Mouse (Mus musculus) heart, adult 18-20 months (tissue): ENCODE results near the gene Frmd4b. TPM values are rescaled to one million over a fixed set of nuclear protein-coding genes. Genes with fewer than 3 reads are reported as not detected.

ENCODE experiments used
- DNase-seq, 2 experiments: peaks; one replicate each; pipeline ENCODE4 v3.0.0; 2021 to 2022; ENCODE audit warnings: mixed read lengths in 1 of 2
- total RNA-seq, 2 experiments: library from RNA; stranded (reverse); gene quantifications; 2 replicates each; pipeline ENCODE4 v1.2.3; 2021

Frmd4b gene
- total RNA-seq, 2 experiments from 2014 or later = 11.7 to 15.8 TPM

DNA sequence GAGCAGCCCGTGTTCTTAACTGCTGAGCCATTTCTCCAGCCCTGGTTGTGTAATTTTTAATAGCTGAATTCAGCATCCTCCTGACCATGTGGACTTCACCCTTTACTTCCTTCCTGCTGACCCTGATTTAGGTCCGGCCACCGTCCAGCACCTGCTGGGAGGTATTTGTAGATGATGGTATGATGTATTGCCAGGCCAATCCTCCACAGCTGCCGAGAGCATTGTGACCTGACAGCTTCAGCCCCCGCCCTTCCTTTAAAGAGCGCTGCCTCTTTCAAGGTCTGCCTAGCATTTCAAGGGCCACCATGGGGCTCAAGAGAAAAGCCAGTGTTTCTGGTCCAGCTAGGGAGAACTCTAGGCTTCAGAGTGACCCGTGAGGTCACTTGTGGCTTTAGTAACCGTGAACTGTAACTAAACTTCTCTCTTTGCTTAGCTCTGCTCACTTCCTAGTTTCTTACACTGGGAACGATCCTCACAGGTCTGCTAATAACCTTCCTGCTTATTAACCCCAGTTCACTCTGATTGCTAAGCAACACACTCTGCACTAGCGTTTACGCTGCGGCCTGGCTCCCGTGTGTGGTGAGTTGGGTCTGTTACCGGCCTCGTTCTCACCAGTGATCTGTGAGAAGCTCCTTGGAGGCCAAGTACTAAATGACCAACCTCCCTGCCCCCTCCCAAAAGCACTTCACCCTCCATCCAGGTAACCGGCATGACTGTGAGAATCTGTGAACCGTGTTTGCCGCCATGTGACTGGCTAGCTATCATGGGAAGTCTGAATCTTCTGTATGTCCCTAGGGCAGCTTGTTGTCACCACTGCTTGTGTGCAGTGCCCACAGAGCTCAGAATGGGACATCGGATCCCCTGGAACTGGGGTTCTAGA is 138.1 kb downstream of the Frmd4b start:
- DNase-seq = peak in 1 of 2 experiments; percentile 47

DNA sequence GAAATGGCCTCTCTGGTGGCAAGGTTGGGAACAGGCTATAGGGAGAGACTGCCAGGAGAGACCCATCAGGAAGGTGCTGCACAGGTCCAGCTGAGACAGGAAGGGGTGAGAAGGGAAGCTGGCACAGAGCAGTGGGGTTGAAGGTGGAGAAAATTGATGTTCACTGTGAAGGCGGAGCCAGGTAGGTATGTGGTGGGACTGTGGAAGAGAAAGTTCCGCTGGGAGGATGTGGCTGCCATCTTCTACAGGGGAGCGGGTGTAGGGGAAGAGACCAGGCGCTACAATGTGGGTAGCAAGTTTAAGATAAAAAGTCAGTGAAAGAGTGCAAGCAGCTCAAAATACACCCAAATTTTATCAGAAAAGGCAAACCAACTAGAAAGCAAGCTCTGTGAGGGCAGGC is 143.7 kb downstream of the Frmd4b start:
- no peak for DNase-seq

DNA sequence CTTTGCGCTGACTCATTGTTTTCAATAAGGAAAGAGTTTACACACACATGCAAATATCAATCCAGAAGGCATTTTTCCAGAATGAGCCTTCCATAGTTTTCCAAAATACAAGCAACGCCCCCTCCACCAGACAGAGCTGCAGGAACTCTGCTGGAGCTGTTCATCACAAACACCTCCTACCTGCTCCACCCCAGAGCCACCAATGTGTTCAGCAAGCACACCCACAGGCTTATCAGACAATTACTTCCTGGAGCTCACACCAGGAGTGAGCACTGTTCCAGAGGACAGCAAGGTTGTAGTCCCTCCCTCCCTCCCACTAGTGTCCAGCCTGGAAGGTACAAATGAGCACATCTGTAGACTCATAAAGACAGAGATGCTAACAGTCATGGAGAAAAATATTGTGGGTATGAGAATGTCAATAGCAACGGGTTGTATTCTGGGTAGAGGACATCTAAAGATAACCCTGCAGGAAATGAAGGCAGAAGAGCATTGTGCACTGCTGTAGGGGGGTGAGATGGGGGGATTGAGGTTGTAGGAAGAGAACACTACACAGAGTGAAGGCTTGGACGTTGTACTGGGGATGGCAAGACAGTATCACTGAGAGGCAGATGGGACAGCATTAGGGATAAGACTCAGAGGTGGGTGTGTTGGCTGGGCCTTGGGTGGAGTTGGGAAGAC is 144.3 kb downstream of the Frmd4b start:
- peak in 1 of 2 experiments; percentile 34 for DNase-seq

DNA sequence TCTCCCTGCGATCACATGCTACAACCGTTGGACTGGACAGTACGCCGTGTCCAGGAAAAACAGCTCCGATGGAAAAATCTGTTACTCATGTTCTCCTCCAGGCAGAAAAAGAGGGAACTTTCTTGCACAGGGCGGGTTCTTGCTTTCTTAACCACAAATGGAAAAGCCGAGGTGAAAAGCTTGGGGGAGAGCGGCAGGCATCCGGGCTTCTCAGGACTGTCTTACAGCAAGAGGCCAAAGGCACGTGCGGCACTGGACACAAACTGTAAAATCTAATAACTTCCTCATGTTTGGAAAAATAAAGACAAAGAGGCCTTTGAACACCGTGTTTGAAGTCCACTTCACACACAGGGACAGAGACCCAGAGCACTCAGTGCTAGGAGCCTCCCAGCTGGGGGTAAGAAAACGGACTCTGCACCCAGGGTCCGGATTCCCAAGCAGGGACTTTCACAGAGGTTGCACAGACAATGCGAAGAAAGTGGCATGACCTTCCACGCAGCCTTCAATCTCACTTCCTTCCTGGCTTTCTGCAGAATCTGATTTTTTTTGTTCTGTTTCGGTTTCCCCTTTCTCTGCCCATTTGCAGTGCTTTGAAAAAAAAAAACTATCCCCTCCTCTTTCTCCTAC is 153.3 kb downstream of the Frmd4b start:
- DNase-seq = peak; percentile 81 to 89

DNA sequence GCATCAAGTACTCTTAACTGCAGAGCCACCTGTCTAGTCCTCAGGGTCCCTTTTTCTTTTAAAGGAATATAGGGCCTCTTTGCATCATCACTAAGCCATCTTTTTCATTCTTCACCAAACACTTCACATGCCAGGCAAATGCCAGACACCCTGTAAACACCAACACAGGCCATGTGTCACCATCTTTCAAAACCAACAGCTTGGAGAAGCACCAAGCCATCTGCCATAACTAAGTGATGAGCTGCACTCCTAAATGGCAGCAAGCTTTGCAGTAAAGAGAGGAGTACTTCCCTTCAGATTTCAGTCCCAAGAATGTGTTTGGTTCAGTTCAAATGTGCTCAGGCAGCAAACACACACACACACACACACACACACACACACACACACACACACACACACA is 154.9 kb downstream of the Frmd4b start:
- no peak for DNase-seq

DNA sequence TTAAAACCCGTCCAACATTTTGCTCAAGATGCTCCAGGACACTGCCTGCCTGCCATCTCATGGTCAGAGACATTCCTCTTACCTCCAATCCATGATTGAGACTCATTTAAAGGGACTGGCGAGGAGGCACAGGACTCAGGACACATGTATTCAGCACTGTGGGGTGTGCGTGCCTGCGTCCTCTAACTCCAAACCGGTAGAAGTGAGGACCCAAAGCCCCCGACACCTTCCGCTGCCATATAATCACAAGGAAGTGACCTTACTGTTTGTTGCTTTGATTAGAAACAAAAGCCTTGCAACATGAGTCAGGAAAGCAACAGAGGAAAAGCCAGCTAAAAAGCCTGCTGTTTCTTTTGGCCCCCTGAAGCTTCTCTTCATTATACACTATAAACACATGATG is 158.2 kb downstream of the Frmd4b start:
- peak in 1 of 2 experiments; percentile 45 for DNase-seq

DNA sequence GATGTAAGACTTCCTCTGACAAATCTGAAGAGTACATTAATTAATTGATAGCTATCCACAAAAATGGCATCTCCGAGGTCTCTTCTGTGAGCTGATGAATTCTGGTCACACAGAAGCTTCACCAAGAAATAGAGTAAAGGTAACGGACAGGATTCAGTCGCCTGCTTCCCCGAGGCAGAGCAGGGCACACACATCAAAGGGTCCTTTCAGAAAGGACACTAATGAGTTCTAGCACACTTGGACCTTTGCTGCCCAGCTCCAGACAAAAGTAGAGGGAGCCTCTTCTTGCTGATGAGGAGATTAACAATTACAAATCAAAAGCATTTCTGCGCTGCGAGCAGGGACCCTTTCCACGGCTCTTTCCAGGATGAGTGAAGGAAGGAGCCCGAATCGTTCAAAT is 159.0 kb downstream of the Frmd4b start:
- DNase-seq = peak in 1 of 2 experiments; percentile 49

DNA sequence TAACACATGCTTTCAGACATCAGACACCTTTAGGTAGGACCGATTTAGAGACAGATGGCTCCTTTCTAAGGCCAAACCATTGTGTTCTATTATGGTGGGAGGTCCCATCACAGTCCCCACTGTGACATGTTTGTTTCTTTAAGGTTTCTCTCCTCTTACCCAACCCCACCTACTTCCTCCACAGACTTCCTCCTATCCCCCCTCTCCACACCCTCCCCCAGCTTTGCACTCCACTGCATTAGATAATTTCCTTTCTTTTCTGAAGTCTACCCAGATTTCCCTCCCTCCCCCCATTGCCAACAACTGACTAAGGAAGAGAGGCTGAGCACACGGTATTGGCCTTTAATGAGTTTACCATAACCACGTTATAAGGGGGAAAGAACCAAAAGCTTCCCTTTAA is 159.4 kb downstream of the Frmd4b start:
- peak; percentile 64 to 87 for DNase-seq

DNA sequence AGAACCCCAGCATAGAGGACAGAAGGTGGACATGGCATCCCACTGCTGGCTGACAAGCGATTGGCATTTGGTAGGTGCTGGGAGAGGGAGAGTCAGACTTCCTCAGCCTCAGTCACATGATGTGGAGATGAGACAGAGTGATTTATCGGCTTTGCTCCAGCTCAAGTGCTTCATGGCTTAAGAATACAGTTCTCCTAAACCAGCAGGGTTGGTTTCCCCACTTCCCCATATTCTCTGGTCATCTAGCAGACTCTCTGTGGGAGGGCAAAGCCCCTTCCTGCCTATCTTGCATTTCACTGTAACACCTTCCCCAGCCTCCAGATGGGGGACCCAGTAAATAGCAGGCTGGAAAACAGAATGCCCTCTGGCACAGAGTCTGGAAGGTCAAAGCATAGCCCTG is 160.1 kb downstream of the Frmd4b start:
- DNase-seq = peak in 1 of 2 experiments; percentile 64

DNA sequence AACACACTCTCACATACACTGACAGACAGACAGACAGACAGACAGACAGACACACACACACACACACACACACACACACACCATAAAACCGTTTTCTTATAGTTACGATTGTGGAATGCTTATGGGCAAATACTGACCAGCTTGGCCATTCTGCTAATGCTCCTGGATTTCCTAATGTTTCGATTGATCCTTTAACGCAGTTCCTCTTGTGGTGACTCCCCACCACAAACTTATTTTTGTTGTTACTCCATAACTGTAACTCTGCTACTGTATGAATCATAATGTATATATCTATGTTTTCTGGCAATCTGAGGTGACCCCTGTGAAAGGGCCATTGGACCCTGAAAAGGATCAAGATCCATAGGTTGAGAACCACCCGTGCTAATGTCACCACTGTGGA is 165.1 kb downstream of the Frmd4b start:
- DNase-seq = no peak

DNA sequence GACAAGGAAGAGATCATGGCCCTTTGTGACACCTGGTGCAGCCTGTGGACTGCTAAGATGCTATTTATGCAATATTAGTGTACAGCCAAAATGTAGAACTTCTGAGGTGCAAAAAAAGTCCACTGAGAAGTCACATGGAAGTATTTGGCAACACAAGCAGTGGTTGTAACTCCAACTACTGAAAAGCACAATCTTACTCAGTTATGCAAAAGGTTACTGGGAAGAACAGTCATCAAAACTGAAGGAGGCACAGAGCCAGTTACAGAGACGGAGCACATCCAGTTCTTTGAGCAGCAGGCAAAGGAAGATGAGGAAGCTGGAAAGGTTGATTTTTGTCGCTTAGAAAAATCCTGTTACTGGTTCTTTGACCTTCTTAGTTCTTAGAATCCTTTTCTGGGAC is 167.5 kb downstream of the Frmd4b start:
- DNase-seq = peak; percentile 55 to 78

DNA sequence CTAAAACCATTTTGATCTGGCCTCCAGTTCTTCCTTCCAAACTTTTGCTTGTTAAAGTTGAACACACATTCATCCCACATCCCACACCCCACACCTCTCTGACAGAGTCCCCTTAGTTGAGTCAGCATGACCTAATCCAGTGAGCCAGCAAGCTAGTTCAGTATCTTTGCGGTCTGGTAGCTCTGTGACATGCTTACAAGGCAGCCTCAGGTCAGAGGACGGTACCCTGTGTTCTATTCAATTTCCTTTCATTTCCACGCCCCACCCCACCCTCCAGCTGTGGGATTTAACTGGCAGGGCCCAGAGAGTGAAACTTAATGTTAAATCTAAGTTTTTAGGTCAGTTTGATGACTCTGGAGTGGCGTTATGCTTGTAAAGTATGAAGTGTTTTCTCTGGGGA is 170.3 kb downstream of the Frmd4b start:
- DNase-seq = peak; percentile 70 to 90

DNA sequence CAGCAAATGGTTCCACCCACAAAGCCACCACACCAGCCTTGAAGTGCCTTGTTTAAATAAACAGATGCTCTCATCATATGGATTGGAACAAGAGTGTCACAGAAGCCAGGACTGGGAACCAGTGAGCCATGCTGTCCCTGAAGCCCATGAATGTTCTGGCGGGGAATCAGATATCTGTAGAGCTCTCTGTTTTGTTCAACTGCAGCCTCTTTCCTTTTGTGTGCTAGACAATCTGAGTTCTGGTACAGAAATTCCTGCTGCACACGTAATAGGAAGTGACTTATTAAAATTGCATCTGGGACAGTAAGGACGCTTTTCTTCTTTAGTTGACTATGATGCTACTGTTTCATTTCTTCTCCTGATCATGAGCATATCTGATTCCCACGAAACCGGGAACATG is 173.2 kb downstream of the Frmd4b start:
- DNase-seq = no peak

DNA sequence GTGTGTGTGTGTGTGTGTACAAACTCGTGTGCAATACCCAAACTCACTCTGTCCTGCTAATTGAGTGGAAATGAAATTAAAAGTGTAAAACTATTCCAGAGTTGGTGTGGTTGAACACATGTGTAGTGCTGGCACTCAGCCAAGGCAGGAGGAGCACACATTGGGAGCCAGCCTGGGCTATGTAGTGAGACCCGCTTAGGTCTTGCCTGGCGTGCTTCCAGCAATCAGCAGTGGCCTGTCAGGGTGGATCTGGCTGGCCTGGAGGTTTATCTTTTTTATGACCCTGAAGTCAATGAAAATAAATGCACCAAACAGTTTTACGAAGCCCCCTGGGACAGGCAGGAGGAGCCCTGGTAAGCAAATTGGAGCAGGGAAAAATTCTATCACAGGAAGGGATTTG is 173.8 kb downstream of the Frmd4b start:
- peak in 1 of 2 experiments; percentile 59 for DNase-seq

DNA sequence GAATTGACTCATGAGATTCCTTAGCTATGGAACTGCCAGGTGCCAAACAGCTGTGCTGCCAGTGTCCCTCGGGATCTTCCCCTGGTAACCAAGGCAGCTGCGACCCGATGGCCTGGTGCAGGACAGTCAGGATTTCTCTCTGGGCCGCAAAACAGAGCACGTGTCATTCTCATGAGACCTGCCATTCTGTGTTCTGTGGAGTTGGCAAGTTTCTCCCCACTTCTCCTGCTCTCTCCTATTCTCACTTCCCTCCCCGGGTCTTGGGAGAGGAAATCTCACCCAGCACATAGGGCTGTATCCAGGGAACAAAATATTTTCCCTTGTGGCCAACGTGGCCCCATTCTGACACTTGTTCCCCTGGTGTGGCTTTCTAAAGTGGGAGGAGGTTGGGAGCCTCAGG is 176.0 kb downstream of the Frmd4b start:
- peak; percentile 68 to 85 for DNase-seq

DNA sequence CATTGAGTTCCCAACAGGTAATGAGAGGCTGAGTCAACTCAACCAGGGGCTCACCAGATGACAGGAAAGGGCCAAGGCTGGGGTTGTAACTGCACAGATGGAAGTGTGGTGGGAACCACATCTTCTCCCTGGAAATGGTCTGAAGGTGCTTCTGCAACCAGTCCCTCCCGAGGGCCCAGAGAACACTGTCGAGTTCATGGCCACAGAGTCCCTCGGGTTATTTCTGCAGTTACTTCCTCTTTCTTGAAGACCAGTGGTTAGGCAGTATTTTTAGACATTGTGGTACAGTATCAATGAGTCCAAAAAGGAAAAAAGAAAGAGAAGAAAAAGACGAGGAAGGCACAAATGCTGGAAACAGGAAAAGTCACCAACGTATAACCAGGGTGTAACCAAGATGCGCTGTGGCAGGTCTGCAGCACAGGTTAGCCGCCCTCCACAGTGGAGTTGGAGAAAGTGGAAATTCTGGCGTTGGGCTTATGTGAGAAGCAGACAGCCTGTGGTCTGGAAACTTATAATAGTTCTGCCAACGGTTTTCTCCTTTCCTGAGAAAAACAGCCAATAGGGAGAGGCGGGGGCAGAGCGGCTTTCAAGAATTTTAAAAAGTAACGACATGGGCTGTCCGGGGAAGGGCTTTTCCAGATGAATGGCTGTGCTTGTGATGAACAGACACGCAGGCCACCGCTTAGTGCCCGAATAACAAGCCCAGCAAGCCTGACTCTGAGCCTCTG is 178.3 kb downstream of the Frmd4b start:
- DNase-seq = peak in 1 of 2 experiments; percentile 56

DNA sequence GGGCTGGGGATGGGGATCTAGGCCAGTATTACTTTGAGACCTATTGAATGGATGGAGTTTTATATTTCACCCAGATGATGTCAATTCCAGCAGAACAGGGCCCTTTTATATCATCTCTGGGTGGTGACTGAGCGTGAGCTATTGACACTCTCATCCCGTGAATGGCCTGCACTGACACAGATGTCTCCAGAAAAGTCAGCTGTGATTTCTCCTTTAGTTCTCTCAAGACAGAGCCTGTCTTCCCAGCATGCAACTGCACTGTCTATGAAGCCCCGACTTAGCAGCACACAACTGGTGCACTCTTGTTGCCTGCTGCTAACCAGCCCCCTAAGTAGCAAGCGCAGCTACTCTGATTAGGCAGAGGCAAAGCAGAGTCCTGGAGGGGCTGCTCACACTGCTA is 182.6 kb downstream of the Frmd4b start:
- no peak for DNase-seq

DNA sequence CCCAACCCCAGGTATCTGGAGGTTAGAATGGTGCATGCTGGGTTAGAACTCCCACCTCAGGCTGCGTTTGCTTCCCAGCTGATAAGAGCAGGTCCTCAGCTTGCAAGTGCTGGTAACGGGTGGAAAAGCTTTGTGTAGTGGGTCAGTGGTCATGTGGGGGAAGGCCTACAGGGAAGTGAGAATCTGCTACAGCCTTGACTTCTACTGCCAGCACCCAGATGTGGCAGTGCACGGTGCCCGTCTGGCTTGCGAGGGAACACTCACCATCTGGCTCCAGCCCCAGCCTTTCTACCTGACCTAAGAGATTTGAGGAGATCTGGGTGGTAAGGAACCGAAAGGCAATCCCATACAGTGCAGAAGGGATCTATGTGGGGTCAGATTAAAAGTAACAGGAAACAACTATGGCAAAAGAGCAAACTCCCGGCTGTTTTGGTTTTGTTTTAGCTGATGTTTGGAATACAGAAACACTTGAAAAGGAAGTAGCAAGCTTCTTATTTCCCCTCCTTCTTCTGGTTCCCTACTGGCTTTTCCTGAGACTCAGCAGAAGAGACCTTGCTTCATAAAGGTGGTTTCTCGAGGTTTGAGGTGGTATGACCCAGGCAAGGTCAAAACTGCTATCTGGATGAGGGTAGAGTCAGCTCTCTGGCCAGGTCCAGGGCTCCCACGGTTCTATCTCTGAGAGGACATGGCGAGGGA is 185.9 kb downstream of the Frmd4b start:
- DNase-seq = peak; percentile 43 to 58

DNA sequence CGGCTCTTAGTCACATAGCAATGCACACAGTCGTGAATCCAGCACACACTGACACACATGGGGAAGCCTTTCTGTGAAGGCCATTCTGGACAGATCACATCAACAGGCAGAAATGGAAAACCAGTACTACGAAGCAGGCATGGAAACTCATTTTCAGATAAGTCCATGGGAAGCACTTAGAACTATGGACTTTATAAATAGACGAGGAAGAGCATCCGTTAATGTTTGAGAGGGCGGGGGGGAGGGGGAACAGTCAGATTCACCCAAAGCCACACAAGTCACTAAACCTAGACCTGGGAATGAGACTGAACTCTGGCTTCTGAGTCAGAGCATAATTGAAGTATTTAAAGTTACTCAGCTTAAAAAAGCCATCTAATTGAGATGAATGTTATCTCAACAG is 186.8 kb downstream of the Frmd4b start:
- no peak for DNase-seq

DNA sequence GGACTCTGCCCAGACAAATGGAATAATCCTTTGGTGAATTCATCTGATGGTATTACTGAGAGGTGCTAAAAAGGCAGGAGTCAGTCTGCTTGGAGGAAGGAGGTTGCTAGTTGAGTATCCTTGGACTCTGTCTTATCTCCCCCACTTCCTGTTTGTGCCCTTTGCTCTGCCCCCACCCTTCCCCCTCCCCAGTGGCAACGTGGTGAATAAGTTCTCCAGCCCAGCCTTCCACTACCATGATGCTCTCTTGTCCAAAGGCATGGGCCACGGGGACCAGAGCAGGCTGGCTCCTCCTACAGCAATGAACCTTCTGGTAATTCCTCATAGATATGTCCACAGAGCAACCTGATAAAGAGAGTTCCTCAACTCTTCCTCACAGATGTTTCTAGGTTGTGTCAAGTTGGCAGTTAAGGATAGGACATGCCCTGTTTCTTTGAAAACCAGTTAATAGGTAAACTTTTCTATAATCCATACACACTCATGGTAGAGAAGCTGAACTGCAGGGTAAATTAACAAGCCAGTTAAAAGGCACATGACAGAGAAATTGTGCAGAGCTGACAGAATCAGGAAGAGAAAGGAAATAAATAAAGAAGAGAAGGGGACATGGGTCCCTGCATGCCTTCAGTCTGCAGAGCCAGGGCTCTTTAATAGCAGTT is 187.5 kb downstream of the Frmd4b start:
- DNase-seq = no peak

DNA sequence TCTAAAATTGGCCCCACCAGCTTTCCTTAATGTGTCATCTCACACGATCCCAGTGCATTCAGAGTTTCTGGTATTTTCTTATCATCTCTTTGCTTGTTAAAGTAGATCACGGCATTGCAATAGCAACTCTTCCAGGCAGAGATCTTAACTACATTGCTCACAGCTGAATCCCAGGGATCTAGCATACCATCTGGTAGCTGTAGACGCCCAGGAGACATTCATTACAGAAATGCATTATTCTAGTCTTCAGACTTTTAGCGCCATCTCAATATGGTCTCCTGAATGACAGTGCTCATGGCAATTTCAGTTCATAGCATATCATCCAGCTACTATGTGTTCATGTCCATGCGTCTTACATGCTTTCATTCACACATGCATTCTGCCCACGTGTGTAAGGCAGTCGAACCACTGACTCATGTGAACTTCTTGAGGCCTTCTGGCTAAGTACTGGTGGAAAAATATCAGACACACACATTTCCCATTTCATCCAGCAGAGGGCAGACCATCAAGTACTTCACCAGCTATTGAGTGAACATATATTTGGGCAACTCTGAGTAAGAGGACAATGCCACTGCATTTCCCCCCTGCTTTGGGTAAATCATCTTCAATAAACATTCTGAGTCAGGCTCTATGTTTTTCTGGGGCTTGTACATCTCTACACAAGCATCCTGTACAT is 197.4 kb downstream of the Frmd4b start:
- peak; percentile 83 to 94 for DNase-seq
